Mouse (Mus musculus) cerebellum, postnatal 25 days (tissue): ENCODE results near the gene Alk.

Experiments
- DNase-seq, 2 experiments: peaks; one replicate each; pipeline ENCODE4 v3.0.0; 2021; ENCODE audit warnings: mixed read lengths in 2 of 2

Gene Alk

GRCm38 (mm10) chr17:72604610-72604980 is at the start of gene Alk:
TSS of gene Alk (minus strand) at chr17:72604627.
- peak; percentile 79 to 92 for DNase-seq

DNA sequence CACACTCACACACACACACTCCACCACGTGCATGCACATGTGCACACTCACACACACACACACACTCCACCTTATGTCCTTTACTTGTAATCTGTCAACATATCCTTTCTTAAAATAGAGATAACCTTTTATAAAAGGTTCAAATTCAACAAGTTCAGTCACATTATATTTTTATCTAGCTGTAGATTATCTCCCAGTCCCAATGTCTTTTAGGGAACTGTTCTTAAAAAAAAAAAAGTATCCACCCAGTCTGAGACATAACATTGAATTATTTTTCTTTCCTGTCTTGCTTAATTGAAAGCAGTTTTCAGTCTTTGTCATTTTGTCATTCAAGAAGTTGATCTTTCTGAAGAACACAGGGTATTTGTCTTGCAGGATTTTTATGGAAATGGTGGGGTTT is 48.4 kb upstream of the Alk start:
- no peak for DNase-seq

GRCm38 (mm10) chr17:72648607-72649217 is 44.3 kb upstream of the Alk start:
- no peak for DNase-seq

DNA sequence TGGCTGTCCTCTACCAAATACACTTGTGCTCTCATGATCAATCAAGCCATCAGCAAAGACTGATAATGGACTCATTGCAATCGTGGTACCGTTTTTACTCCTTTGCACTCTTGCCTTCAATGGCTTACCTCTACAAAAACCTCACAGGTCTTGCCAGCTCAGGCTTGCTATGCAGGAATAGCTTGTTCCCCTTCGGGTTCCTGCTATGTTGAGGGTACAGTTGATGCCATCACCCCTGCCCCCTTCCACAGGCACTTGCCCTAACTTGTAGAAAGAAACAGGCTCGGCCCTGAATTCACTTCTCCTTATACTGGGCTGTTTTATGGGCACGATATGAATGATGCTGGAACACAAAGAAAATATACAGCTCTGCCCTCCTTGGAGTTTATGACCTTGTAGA is 41.7 kb upstream of the Alk start:
- no peak for DNase-seq

GRCm38 (mm10) chr17:72640095-72640494 is 35.7 kb upstream of the Alk start:
- DNase-seq = no peak

DNA sequence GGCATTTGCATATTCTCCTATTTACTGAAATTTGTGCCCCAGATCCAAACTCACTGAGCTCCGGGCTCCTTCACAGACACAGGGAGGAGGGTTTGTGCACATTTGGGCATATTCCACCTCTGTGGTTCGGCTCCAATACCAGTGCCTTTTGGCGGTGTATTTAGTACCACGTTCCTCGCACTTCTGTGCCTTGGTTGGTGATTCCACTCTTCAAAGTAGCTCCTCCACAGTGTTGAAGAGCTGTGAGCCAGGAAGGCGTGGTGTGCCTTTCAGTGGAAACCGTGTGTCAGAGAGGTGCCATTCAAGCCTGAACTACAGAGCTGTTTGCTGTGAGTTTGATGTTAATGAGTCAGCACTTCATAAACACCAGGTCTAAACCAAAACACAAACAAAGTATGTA is 35.0 kb upstream of the Alk start:
- DNase-seq = no peak

DNA sequence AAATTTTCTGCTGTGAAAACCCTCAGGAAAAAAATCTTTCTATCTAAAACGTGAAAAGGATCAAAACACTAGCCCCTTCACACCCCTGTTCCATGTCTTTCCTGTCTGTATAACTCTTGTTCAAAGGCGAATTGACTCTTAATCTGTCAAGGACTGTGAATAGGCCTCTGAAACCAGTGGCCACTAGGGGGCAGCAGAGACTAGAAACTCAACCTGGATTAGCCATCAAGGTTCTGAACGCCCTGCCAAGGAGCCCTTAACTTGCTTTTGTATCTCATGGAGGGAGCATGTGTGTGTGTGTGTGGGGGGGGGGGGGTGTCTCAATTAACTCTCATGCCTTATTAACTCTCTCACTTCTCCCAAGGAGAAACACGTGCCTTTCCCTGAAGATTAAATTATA is 1.8 kb upstream of the Alk start:
- peak; percentile 84 to 93 for DNase-seq

GRCm38 (mm10) chr17:72603886-72604609 is 379 bp downstream of the Alk start:
- DNase-seq = no peak

DNA sequence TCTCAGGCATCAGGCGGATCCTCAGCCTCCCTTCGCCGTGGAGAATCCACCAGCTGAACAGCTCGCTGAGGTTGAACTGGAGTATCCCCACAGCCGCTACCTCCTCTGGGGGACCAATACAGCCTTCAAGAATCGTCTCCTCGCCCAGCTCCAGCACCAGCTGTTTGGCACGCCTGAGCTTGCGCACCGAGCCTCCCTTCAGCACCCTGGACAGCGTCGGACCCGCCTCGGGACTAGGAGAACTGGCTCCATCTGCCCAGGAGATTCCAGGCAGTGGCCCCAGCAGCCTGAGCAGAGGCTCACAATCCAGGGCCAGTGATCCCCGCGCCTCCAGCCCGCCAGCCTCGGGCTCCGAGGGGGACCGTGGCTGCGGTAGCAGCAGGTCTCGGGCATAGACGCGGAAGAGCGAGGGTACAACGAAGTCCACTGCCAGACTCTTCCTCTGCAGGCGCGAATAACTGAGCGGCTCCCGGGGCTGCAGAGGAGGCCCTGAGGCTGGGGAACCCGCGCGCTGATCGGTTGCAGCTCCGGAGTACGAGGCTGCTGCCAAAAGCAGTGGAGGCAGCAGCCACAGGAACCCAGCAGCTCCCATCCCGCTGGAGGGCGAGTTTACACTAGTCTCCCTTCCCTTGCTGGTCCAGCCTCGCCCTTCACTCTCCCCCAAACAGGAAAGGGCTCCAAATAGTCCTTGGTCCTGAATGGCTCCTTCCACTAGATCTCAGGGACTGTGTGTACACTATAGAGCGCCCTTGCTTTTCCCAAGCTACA is 1.1 kb downstream of the Alk start:
- DNase-seq = peak; percentile 33 to 47

DNA sequence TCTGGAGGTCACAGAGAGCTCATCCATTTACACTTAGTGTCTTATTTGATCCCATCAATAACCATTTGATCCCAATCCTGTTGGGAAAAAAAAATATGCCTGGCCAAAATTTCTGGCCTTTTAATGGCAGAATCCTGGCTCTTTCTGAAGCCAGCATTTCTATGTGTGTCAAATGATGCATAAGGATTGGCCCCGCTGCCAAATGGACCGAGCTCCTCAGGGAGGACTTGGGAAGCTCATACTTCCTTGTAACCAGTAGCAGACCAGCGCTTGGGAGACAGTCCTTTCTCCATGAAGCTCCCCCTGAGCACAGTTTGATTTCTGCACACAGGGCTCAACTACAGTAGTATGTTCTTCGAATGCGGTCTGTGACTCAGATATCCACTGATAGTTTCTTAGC is 3.6 kb downstream of the Alk start:
- no peak for DNase-seq

DNA sequence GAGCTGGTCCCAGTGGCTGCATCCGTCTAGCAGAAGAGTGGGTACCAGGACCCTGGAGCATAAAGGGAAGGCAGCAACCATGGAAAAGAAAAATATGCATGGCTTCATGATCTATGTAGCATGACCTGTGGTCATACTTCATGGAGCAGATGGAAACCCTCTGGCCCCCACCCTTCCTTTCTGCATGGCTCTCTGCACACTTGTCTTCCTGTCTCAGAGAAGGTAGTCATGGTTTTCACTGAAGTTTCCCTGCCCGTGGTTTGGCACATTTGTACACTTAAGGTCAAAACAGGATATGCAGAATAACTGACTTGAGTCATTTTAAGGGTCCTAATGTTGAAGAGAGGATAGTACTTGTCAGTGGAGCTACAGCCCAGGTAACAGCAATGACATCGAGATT is 16.8 kb downstream of the Alk start:
- DNase-seq = no peak

DNA sequence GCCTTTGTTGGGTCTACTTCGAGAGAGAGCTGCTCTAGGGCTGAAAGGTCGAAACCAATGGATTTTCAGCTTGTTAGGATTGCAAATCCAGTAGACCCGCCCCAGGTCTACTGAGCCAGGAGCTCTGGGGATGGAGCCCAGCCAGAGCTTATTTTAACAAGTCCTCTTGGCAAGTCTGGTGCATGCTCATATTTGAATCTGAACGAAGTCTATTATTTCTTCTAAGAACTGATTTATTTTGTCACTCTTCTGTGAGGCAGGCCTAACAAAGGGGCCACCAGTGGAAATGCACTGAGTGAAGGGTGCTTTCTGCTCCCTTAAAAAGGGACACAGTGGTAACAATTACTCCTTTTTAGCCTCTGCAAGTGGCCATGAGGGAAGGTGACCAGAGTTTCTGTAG is 24.3 kb downstream of the Alk start:
- DNase-seq = no peak

- DNase-seq = no peak
Observed at GRCm38 (mm10) chr17:72579321-72579720, 25.1 kb downstream of the Alk start.

GRCm38 (mm10) chr17:72571379-72571778 is 33.0 kb downstream of the Alk start:
- no peak for DNase-seq

DNA sequence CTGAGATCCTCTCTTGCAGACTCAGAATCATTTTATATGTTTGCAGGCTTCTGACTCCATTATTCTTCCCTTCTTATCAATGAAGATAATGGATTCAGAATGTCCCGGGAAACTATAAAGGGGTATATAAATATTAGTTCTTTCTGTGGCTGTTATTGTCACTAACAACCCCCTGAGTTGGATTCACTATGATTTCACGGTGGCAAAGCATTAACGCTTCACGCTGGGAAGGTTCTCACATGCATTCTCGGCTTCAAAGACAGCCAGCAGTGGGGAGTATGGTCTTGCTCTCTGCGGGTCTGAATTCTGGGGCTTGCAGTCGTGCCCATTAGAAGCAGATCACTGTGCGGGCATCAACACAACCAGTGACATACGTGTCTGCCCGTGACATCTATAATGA is 34.9 kb downstream of the Alk start:
- no peak for DNase-seq

DNA sequence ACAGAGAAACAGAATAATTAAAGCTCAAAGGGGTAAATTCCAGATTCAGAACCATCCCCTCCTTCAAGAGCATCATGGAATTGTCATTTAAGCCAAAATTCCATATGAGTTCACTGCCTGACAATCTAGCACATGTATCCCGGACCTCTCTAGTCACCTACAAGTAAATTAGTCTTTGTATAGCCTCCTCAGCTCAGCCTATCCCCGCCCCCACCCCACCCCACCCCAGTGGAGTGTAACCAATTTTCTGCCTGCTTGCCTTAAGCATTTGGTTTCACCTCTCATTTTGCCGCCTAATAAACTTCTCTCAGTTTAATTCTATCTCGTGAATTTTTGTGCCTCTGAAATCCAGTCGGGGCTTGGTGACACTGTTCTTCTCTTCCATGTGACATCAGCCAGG is 41.0 kb downstream of the Alk start:
- no peak for DNase-seq

DNA sequence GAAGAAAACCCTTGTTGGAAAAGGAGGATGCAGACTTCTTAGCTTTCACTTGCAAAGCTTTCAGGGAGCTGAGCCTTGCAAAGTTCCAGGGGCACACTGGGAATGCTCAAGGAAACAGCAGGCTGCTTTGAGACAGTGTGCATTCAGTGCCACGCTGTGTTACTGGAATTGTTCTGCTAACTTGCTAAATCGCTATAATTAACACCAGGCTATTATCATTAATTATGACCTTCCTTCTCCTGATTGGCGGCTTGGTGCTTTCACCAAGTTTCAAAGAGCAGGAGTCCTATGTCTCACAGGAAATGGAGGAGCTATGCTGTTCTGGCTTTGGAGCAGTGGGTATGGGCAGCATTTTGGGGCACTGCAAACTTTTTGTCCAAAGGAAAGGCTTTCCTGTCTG is 43.0 kb downstream of the Alk start:
- no peak for DNase-seq

- no peak for DNase-seq
Observed at GRCm38 (mm10) chr17:72560771-72561170, 43.7 kb downstream of the Alk start.

DNA sequence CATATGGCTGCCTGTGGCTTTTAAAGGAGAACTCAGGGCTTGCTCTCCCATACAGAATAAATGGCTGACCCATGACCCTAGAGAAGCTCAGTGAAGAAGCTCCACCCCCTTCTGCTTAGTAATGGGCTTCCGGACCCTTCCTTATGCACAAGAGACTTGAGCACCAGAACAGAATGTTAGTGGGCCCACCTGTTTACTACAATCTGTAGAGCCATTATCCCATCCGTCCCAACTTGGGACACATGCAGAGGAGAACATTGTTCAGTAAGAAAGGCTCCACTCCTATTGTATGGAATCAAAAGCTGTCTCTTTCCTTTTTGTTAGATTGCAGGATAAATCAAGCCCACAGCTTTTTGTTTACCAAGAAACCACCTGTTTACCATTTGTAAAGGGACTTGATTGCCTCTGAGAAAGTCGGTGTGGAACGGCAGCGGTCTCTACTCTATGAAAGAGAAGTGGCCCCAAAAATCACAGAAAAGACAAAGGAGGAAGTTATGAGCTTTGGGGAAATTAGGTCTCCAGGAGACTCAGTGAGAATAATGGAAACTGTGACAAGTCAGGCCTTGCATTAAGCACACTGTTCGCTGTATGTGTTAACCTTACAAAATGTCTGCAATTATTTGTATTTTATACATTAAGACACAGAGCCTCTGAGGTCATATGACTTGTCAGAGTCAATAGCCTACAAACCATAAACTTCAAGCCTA is 47.2 kb downstream of the Alk start:
- no peak for DNase-seq

DNA sequence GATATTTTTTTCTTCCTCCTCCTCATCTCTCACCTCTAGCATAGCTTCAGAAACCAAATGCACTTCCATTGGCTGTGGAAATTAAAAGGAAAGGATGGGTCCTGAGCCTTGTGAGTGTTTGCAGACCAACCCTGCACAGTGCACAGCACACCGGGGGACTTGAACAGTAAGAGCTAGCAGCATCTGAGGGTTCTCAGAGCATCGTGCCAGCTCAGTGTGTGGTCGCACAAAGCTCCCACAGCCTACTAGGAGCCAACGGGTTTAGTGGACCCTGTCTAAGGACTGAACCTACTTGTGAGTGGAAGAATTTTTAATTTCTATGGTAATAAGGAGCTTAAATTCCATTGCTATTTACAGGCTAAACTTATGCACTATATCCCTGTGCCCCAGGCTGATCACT is 58.2 kb downstream of the Alk start:
- DNase-seq = no peak

- DNase-seq = no peak
Observed at GRCm38 (mm10) chr17:72535304-72535703, 69.1 kb downstream of the Alk start.

- DNase-seq = no peak
Observed at GRCm38 (mm10) chr17:72532266-72532665, 72.2 kb downstream of the Alk start.

GRCm38 (mm10) chr17:72528481-72528880 is 75.9 kb downstream of the Alk start:
- DNase-seq = no peak

GRCm38 (mm10) chr17:72527481-72527880 is 76.9 kb downstream of the Alk start:
- DNase-seq = no peak
